Mouse (Mus musculus) embryonic facial prominence, embryonic 10.5 days (tissue): ENCODE measurements around the gene Hapln2. TPM values are rescaled to one million over a fixed set of nuclear protein-coding genes. Genes with fewer than 3 reads are reported as not detected.
A peak's percentile ranks its signal among the peaks of the same experiment; 100 is the strongest.

ENCODE experiments used
- DNase-seq: peaks from one replicate; pipeline ENCODE4 v3.0.0-alpha.2; 2017; ENCODE audit warnings: low spot score
- H3K27ac ChIP-seq: fragments of 300-500 bp; sonication (generic); replicated peaks from 2 replicates; pipeline ENCODE4 v1.5.1; 2016; ENCODE audit warnings: mild to moderate bottlenecking
- H3K27me3 ChIP-seq: fragments of 300-500 bp; sonication (generic); replicated peaks from 2 replicates; pipeline ENCODE4 v1.6.1; 2016; ENCODE audit warnings: low read depth, mild to moderate bottlenecking; ENCODE audit not compliant: poor library complexity, severe bottlenecking
- H3K36me3 ChIP-seq: fragments of 300-500 bp; sonication (generic); replicated peaks from 2 replicates; pipeline ENCODE4 v1.6.1; 2016; ENCODE audit warnings: mild to moderate bottlenecking, moderate library complexity
- H3K4me1 ChIP-seq: fragments of 300-500 bp; sonication (generic); 2 replicates; pipeline ENCODE4 v1.6.1; 2016
- H3K4me3 ChIP-seq: fragments of 300-500 bp; sonication (generic); 2 replicates; pipeline ENCODE4 v1.5.1; 2016; ENCODE audit warnings: mild to moderate bottlenecking, moderate library complexity
- H3K9me3 ChIP-seq: fragments of 300-500 bp; sonication (generic); 2 replicates; pipeline ENCODE4 v1.6.1; 2016; ENCODE audit warnings: mild to moderate bottlenecking
- WGBS: fragments of 180-500 bp; shearing (Covaris S2); methylation state at CpG from one replicate; pipeline ENCODE4 v1.1.7; 2016; 5-methylcytosine and 5-hydroxymethylcytosine counted together
- polyA plus RNA-seq: library from polyadenylated mRNA; unstranded; fragments of >200 nt; fragmentation: Nextera tagmentation; extraction: Ambion mirVana; gene quantifications from 2 replicates; pipeline ENCODE4 v1.2.1, GENCODE M21; 2016

Gene Hapln2
- polyA plus RNA-seq, 1 experiment from 2014 or later = not detected

DNA sequence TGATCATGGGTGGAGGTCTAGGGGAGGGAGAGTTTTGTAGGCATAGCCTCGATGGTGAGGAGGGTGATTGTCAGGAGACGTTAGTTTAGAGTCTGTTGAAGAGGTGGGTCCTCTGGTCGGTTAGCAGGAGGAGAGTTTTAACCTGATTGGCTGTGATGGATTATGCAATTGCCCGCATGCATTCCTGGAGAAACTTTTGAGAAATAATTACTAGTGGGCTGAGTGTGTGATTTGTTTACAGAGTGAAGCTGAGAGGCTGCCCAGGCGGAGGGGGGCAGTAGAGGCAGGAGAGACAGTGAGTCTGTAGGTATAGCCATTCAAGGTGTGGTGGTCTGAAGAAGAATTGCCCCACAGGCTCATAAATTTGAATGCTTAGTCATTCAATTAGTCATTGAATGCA, 6.1 kb upstream of the Hapln2 start:
- Histone ChIP-seq H3K27ac (no peak overlapping the region), H3K4me1 (peaks cover 19% of the 10 kb centered on the region; the same call in 1 of the 2 replicates), H3K4me3 (no peak overlapping the region), H3K9me3 (0 out of 2 replicates have a peak, but pooled peaks cover under 1% of the 10 kb centered on the region), H3K36me3 (no peaks in the 10 kb centered on the region), H3K27me3 (peaks cover 53% of the 10 kb centered on the region)
- WGBS = 72% methylated on average over 5 of the region's 5 CpGs
- DNase-seq = no peak

DNA sequence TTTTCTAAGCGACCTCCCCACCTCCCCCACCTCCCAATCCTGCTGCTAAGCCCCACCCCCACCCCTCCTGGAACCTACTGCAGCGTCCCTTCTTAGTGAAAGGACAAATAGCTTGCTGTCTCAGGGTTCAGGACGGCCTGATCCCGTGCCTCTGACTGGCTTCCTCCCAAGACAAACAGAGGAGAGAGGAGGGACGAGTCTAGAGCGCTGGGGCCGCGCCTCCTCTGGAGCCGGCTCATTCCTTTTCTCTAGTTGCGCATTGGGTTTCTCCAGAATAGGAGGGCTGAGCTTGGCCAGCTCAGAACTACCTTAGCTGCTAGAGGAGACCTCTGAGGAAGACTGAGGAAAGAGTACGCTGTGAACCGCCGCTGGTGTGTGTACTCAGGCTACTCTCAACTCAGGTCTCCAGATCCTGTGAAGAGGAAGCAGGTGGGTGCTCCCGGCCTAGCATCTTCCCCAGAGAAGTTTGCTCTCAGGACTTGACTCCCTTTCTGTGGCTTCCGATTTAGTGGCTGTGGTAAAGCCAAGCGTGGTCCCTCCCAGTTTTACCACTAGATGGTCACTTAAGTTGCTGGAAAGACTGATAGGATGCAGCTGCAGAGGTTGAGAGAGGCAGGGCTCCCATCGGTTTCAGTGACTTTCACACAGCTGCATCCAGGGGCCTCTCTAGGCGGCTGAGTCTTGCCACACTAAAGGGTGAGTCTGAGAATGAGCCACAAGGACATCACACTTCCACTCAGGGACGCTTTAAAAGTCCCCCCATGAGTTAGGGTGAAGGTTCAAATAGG, 3.4 kb upstream of the Hapln2 start:
- Histone ChIP-seq H3K9me3 (0 out of 2 replicates have a peak, but pooled peaks cover 6% of the 10 kb centered on the region), H3K4me1 (peaks cover 12% of the 10 kb centered on the region; the same call in 1 of the 2 replicates), H3K27ac (no peak overlapping the region), H3K4me3 (no peak overlapping the region), H3K36me3 (no peaks in the 10 kb centered on the region), H3K27me3 (peaks cover 64% of the 10 kb centered on the region)
- DNase-seq = no peak
- WGBS = 16% methylated on average over 19 of the region's 19 CpGs

DNA sequence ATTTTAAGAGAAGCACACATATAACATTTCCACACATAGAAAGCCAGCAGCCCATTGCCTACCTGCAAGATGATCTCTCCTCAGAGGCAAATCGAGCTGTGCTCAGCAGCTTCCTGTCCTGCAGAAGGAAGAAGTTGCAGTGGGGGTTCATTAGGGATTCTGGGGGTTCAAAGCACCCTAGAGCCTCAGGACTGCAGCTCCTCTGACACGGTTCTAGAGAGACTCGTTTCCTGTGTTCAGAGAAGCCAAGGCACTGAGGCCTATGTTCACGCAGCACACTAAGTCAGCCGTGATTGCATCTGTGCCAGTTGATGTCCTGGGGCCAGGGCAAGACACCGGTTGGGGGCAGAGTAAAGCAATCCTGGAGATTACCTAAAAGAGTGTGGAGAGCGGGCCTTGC, 560 bp downstream of the Hapln2 start:
- Histone ChIP-seq H3K4me3 (no peak overlapping the region), H3K27ac (no peak overlapping the region), H3K36me3 (no peaks in the 10 kb centered on the region), H3K9me3 (0 out of 2 replicates have a peak, but pooled peaks cover 6% of the 10 kb centered on the region), H3K27me3 (peaks cover 87% of the 10 kb centered on the region), H3K4me1 (peaks cover 36% of the 10 kb centered on the region)
- no peak for DNase-seq
- 58% methylated on average over 7 of the region's 7 CpGs for WGBS

DNA sequence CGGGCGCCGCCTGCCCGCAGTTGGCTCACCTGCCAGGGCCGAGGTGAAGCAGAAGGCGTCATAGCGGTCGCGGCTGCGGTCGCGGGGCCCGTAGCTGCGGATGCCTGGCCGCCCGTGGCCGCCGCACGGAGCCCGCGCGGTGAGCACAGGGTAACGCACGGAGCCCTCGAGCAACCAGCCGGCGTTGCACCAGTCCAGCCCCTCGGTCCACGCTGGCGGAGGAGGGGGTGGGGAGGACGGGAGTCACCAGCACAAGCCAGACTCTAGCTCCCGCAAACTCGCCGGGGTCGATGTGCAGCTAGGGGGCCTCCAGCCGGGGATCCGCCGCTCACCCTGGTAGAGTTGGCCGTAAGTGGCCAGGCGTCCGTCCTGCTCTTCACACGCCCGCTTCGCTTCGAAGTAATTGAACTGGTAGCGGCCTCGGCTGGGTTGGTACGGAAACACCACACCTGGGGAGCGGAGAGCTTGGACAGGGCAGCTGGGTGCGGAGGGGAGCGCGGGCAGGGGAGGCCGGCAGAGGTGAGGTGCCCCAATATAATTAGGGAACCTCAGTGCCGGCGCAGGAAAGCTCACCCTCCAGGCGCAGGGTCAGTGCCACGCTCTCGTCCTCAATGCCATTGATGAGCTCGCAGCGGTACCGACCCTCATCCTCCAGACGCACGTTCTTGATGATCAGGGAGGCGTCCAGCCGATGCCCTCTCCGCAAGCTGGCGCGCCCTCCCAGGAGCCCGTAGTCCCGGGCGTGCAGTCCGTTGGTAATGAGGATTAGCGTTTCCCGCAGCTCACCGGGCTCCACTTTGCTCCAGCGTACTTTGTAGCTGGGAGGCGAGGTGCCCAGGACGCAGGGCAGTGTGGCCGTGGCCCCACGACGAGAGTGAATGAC, 4.0 kb downstream of the Hapln2 start:
- no peak for DNase-seq
- H3K36me3 ChIP-seq = no peaks in the 10 kb centered on the region
- peaks cover 88% of the 10 kb centered on the region for H3K27me3 ChIP-seq
- WGBS = under 1% methylated on average over 81 of the region's 81 CpGs
- 0 out of 2 replicates have a peak overlapping the region, but pooled peaks have one; percentile 14 for H3K27ac ChIP-seq
- H3K4me1 ChIP-seq = peaks cover 24% of the 10 kb centered on the region
- 0 out of 2 replicates have a peak, but pooled peaks cover 5% of the 10 kb centered on the region for H3K9me3 ChIP-seq
- peak overlapping the region; percentile 72 for H3K4me3 ChIP-seq

DNA sequence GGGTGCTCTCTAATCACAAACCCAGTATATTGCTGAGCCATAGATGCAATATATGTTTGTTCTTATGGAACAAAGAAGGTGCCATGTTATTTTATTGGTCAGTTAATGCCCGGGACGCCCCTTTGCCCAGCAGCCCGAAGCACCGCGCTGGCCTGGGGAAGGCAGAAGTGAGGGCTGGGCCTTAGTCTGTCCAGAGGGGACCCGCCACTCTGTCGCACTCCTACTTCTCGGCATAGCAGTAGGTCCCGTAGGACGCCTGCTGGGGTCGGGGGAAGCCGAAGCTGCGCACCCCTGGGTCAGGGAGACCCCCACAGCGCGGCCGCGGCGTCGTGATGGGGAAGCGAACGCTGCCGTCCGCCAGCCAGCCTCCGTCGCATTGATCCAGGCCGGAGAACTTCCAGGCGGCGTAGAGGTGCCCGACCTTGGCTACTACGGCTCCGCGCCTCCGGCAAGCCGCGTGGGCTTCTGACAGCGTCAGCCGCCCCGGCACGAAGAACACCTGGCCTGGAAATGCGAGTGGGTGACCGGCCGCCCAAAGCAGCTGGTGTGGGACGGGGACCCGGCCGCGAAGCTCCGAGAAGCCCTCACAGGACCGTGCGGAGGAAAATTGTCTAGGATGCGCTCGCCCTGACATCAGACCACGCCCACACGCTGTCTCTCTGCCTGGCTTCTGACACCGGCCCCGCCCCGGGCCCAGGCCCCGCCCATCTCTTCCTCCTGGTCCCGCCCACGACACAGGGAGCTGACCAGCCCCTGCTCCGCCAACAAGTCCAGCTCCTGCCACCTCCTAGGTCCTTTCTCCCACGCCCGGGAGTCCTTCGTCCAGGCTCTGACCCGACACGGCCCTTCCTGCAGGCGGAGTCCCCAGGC, 4.8 kb downstream of the Hapln2 start:
- Histone ChIP-seq H3K4me1 (peaks cover 24% of the 10 kb centered on the region), H3K36me3 (no peaks in the 10 kb centered on the region), H3K27ac (0 out of 2 replicates have a peak overlapping the region, but pooled peaks have one; percentile 14), H3K27me3 (peaks cover 91% of the 10 kb centered on the region), H3K9me3 (no peaks in the 10 kb centered on the region), H3K4me3 (peak overlapping the region; percentile 72)
- peak; percentile 95 for DNase-seq
- under 1% methylated on average over 66 of the region's 66 CpGs for WGBS

DNA sequence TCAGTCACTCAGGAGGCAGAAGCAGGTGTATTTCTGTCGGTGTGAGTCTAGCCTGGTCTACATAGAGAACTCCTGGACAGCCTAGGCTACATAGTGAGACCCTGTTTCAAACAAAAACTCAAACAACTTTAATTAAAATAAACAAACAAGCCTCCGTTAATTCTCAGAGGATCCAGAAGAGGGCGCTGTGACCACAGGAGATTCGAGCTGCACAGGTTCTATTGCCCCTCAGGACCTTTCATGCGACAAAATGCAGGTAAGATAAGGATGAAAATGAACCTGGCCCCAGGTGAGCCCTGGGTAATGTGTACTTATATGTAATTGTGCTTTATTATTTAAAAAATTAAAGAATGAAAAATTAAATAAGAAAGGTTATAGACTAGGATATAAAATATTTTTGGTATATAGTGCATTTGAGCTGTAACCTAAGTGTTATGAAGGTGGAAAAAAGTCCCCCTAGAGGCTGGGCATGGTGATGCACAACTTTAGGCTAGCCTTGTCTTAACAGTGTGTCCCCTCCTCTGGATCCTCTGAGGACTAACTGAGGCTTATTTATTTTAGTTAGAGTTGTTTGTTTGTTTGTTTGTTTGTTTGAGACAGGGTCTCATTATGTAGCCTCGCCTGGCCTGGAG, 16.6 kb downstream of the Hapln2 start:
- H3K9me3 ChIP-seq = peaks cover 5% of the 10 kb centered on the region; the same call in 1 of the 2 replicates
- peaks cover 14% of the 10 kb centered on the region for H3K27me3 ChIP-seq
- H3K4me1 ChIP-seq = no peaks in the 10 kb centered on the region
- no peak for DNase-seq
- H3K36me3 ChIP-seq = no peaks in the 10 kb centered on the region
- 9% methylated on average over 6 of the region's 6 CpGs for WGBS
- no peak overlapping the region for H3K27ac ChIP-seq
- H3K4me3 ChIP-seq = no peak overlapping the region

DNA sequence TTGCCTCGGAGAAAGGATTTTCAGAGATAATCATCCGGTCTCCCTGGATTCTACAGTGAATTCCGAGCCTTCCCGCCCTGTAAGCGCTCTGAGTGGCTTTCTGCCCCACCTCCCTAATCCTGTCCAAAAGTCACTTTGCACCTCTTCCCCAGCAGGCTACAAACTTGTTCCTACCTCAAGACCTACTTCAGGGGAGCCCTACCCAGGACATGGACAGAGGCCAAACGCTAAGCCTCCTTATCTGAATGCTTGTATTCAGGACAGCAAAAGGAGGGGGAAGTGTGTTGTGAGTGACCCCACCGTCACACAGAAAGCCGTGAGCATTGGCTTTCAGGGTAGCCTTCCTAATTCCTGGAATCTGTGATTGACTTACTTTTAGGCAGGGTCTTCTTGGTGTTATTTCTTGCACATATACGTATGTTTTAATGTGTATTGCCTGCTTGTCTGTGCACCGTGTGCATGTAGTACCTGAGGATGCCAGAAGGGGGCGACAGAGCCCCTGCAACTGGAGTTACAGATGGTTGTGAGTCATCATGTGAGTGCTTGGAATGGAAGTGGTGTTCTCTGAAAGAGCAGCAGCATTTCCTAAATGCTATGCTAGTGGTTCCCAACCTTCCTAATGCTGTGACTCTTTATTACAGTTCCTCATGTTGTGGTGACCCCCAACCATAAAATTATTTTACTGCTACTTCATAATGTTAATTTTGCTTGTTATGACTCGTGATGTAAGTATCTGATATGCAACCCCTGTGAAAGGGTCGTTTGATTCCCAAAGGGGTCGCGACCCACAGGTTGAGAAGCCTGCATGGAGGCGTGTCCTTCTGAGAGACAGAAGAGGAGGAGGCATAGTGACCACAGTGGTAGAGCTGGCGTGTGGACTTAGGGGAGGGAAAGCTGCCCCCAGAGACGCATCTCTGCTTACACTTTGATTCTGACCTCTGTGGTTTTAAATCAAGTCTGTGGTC, 21.3 kb downstream of the Hapln2 start:
- H3K27ac ChIP-seq = no peak overlapping the region
- H3K9me3 ChIP-seq = peaks cover 7% of the 10 kb centered on the region; the same call in 1 of the 2 replicates
- no peak overlapping the region for H3K4me3 ChIP-seq
- H3K4me1 ChIP-seq = peaks cover 6% of the 10 kb centered on the region; the same call in 1 of the 2 replicates
- H3K36me3 ChIP-seq = no peaks in the 10 kb centered on the region
- DNase-seq = no peak
- 83% methylated on average over 18 of the region's 18 CpGs for WGBS
- peaks cover 57% of the 10 kb centered on the region for H3K27me3 ChIP-seq

DNA sequence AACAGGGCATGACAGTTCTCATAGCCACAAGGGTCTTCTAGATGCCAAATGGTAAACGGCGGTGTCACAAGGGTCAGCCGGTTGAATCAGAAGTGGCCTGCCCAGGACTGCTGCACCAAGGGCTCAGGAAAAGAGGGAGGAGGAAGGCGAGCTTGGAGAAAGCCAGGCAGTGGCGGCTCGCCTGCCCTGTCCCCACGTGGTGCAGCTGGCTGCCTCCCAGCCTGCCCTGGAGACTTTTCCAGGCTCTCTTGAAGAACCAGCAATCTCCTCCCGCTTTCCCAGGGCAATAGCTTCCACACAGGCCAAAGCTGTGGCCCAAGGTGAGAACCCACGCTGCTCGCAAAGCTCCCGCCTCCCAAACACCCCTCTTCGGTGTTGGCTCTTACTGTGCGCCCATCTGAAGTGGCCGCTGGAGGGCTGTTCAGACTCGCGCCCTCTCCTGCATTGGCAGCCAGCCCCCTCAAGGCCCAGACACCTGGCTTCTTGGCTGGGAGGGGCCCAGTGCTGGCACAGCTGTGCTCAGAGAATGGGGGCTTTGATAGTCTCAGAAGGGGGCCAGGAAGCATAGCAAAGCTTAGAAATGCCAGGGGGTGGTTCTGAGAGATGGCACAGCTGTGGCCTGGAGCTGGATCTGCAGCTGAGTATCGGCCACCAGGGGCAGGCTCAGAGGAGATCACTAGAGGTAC, 24.9 kb downstream of the Hapln2 start:
- DNase-seq = no peak
- H3K9me3 ChIP-seq = peaks cover 7% of the 10 kb centered on the region; the same call in 1 of the 2 replicates
- WGBS = 6% methylated on average over 17 of the region's 17 CpGs
- H3K36me3 ChIP-seq = no peaks in the 10 kb centered on the region
- H3K27me3 ChIP-seq = peaks cover 84% of the 10 kb centered on the region
- peak overlapping the region; percentile 0; the same call in 1 of the 2 replicates for H3K4me3 ChIP-seq
- H3K27ac ChIP-seq = no peak overlapping the region
- peaks cover 26% of the 10 kb centered on the region for H3K4me1 ChIP-seq

DNA sequence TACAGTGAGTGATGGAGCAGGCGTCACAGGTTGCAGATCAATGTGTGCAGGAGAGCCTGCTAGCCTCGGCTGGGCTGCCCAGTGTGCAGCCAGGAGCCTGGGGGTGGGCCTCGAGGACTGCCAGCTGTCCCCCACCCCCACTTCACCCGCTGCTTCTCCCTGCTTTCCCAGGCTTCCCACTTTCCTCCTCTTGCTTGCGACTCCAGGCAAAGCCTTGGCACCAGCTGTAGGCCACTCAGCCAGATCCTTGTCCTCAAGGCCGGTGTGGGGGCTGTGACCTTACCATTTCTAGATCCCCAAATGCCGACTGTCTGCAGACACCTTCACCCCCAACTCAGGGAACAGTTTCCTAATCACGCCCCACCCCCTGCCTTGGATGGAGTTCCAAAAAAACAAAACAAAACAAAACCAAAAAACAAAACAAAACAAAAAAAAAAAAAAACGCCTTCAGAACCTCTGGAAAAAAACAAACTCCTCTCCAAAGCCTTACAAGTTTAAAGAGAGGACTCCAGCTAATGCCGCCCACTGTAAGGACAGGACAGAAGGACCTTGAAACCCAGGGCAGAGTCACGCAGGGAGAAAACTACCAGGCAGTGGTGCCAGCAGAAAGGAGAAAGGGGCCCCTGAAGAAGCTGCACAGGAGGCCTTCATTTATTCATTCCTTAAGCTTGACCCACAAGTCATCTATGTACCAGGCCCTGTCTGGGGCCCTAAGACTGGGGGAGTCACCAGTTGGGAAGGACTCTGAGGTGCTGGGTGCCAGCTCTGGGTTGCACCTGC, 26.4 kb downstream of the Hapln2 start:
- H3K4me3 ChIP-seq = peak overlapping the region; percentile 58
- WGBS = 11% methylated on average over 11 of the region's 11 CpGs
- no peak for DNase-seq
- no peaks in the 10 kb centered on the region for H3K36me3 ChIP-seq
- H3K9me3 ChIP-seq = peaks cover 4% of the 10 kb centered on the region; the same call in 1 of the 2 replicates
- H3K27me3 ChIP-seq = peaks cover 98% of the 10 kb centered on the region
- no peak overlapping the region for H3K27ac ChIP-seq
- peaks cover 41% of the 10 kb centered on the region for H3K4me1 ChIP-seq

DNA sequence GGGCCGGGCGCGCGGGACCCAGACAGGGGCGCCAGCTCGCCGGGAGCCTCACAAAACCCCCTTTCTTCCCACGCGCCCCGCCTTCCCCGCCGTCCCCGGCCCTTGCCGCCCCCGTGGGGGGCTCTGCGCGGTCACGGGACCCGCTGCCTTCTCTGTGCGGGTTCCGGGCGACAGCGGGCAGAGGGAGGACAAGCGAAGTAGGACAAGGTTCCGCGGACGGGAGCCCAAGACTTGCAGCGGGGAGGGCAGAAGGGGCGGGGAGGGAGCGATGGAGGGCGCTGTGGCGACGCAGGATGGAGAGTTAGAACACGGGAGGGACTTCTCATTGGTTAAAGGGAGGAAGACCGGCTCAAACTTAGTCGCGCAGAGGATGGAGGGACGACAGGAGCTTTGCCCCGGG, 27.2 kb downstream of the Hapln2 start, which contains the start of gene Bcan:
Gene Bcan, minus strand, starts transcription at position 50 of the 400 bp plus-strand sequence.
- DNase-seq = peak; percentile 57
- WGBS = 0% methylated on average over 39 of the region's 39 CpGs
- no peaks in the 10 kb centered on the region for H3K36me3 ChIP-seq
- peaks cover 2% of the 10 kb centered on the region; the same call in 1 of the 2 replicates for H3K9me3 ChIP-seq
- peak within 1 kb of the TSS; percentile 58 for H3K4me3 ChIP-seq
- H3K27ac ChIP-seq = no peak within 1 kb of the TSS
- peaks cover 48% of the 10 kb centered on the region for H3K4me1 ChIP-seq
- peaks cover 100% of the 10 kb centered on the region for H3K27me3 ChIP-seq
